Mouse (Mus musculus) thymus, adult 2 months (tissue): ENCODE data around the gene Mettl16.

ENCODE experiments used
- CTCF ChIP-seq: fragments of 200-500 bp; IDR thresholded peaks from 2 replicates; pipeline ENCODE4 v1.5.1; 2012; ENCODE audit warnings: mild to moderate bottlenecking, control low read depth, low read length, moderate library complexity, borderline replicate concordance; ENCODE audit not compliant: control insufficient read depth, poor library complexity, insufficient read depth; ENCODE audit errors: extremely low read depth
- POLR2A ChIP-seq: fragments of 200-500 bp; IDR thresholded peaks from 2 replicates; pipeline ENCODE4 v1.6.1; 2012; ENCODE audit warnings: mild to moderate bottlenecking, low read length, control low read depth, moderate library complexity; ENCODE audit not compliant: control insufficient read depth, poor library complexity, insufficient read depth; ENCODE audit errors: extremely low read depth

DNA sequence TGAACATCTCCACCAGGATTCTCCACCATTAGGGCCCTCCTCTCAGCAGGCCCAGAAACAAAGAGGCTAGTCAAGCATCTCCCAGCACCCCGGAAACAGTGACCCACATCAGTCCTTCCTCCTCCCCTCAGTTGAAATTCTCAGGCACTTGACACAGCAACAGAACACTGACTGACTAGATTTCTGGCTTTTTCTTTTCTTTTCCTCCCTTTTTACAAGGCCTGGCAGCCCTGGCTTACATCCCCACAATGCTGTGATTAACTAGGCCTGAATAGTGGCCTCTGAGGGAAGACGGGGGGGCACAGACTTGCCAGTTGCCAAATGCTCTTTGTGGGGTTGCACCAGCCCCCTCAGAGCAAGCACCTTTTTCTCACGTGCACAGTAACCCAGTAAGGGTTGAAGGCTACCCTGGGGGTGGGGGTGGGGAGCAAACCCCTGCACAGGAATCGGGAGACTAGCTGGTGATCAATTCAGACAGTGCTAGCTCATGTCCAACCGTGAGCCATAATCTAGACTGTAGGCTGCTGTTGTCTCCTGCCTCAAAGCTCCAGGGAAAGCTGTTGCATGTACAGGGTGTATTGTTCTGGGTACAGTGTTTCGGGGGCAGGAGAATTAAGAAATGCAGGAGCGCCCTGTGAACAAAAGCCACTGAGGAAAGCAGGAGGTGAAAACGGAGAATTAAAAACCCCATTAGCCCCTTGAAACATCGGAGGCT is 19.1 kb upstream of the Mettl16 start:
- TF ChIP-seq POLR2A = no peak
- no peak for TF ChIP-seq CTCF
